Mouse (Mus musculus): Measurements from ENCODE around the gene Smad3. TPM values are rescaled to one million over a fixed set of nuclear protein-coding genes. Genes with fewer than 3 reads are reported as not detected.

Smad3 gene
- polyA plus RNA-seq, 1 experiment: 6.3 TPM

DNA sequence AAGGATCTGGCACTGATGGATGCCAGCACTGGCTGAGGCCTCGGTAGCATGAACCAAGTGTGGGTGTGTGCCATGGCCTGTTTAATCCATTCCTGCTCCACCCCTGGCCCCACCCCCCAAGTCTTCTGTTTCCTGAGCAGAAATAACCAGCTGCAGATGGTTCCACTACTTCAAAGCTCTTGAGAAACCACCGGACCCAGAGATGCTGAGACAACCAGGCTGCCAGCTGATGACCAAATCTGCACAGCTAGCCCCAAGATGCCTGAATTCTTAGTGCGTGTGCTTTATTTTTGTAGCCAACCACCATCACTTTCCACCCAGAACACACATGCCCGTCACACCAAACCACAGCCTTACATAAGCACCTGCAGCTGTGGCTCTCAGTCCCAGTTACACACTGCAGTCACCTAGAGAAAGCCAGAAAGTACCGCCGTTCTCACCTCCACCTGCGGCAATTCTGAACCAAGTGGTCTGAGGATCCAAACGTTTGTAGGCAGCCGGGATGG is 20.3 kb downstream of the Smad3 start:
- Histone ChIP-seq H3K4me3 (ENCODE audit: insufficient read depth, poor library complexity, severe bottlenecking) (no peak overlapping the region), H3K79me3 (ENCODE audit: low read depth) (peaks cover 2% of the 10 kb centered on the region), H3K79me2 (ENCODE audit: control insufficient read depth, insufficient read depth) (peaks cover 38% of the 10 kb centered on the region), H3K27me3 (ENCODE audit: control insufficient read depth, insufficient read depth, insufficient read length) (no peaks in the 10 kb centered on the region), H3K36me3 (ENCODE audit: control insufficient read depth, insufficient read depth) (peaks cover 9% of the 10 kb centered on the region), H3ac (ENCODE audit: control insufficient read depth, insufficient read length, low read depth) (no peak overlapping the region)
- TF ChIP-seq USF1 (IDR thresholded peaks at IDR 0.05; ENCODE audit: low read depth) (no peak), MYOD1 (IDR thresholded peaks at IDR 0.05; ENCODE audit: control insufficient read depth, insufficient read length, low read depth) (peak; percentile 54)

- Histone ChIP-seq H3K79me2 (ENCODE audit: control insufficient read depth, insufficient read depth) (peaks cover 24% of the 10 kb centered on the region), H3K79me3 (ENCODE audit: low read depth) (peaks cover 2% of the 10 kb centered on the region), H3K27me3 (ENCODE audit: control insufficient read depth, insufficient read depth, insufficient read length) (no peaks in the 10 kb centered on the region), H3K36me3 (ENCODE audit: control insufficient read depth, insufficient read depth) (peaks cover 5% of the 10 kb centered on the region), H3K4me3 (ENCODE audit: insufficient read depth, poor library complexity, severe bottlenecking) (no peak overlapping the region), H3ac (ENCODE audit: control insufficient read depth, insufficient read length, low read depth) (no peak overlapping the region)
- TF ChIP-seq MYOD1 (IDR thresholded peaks at IDR 0.05; ENCODE audit: control insufficient read depth, insufficient read length, low read depth) (no peak), USF1 (IDR thresholded peaks at IDR 0.05; ENCODE audit: low read depth) (no peak)
Measured at GRCm38 (mm10) chr9:63734261-63734660, 23.5 kb downstream of the Smad3 start.

DNA sequence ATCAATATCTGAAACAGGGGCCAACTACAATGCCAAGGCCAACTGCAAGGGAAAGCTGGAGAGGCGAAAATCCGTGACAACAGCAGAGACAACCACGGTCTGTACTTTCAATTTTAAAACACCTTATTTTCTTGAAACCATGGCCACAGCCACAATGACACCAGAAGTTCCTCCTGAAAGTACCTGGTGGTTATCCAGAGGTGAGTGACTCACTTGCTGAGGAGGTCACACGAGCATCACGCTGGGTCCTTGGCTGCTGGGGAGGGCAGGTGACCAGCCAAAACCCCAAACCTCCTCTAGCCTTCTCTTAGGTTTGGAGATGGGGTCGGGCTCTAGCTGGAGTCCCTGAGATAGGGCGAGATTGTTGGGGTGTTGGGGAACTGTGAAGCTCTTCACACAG is 25.1 kb downstream of the Smad3 start:
- no peaks in the 10 kb centered on the region for H3K36me3 ChIP-seq (ENCODE audit: control insufficient read depth, insufficient read depth)
- peaks cover 2% of the 10 kb centered on the region for H3K79me3 ChIP-seq (ENCODE audit: low read depth)
- no peaks in the 10 kb centered on the region for H3K27me3 ChIP-seq (ENCODE audit: control insufficient read depth, insufficient read depth, insufficient read length)
- no peak for TF ChIP-seq MYOG (IDR thresholded peaks at IDR 0.05; ENCODE audit: control insufficient read depth, extremely low read depth, insufficient read length)
- no peak for TF ChIP-seq CTCF (IDR thresholded peaks at IDR 0.05; ENCODE audit: control insufficient read depth, insufficient read depth, insufficient read length)
- no peak for TF ChIP-seq USF1 (IDR thresholded peaks at IDR 0.05; ENCODE audit: low read depth)
- no peak for TF ChIP-seq CEBPB (IDR thresholded peaks at IDR 0.05; ENCODE audit: low read depth)
- no peak for TF ChIP-seq MYOD1 (IDR thresholded peaks at IDR 0.05; ENCODE audit: control insufficient read depth, insufficient read length, low read depth)
- TF ChIP-seq MAX (IDR thresholded peaks at IDR 0.05): no peak
- no peak for TF ChIP-seq FOSL1 (IDR thresholded peaks at IDR 0.05; ENCODE audit: insufficient read depth, low read length, poor library complexity, severe bottlenecking)
- H3ac ChIP-seq (ENCODE audit: control insufficient read depth, insufficient read length, low read depth): no peak overlapping the region
- H3K79me2 ChIP-seq (ENCODE audit: control insufficient read depth, insufficient read depth): peaks cover 20% of the 10 kb centered on the region
- H3K4me3 ChIP-seq (ENCODE audit: insufficient read depth, poor library complexity, severe bottlenecking): no peak overlapping the region

GRCm38 (mm10) chr9:63731114-63731828 is 26.5 kb downstream of the Smad3 start:
- H3K27me3 ChIP-seq (ENCODE audit: control insufficient read depth, insufficient read depth, insufficient read length): no peaks in the 10 kb centered on the region
- H3ac ChIP-seq (ENCODE audit: control insufficient read depth, insufficient read length, low read depth): no peak overlapping the region
- TF ChIP-seq MYOG (IDR thresholded peaks at IDR 0.05; ENCODE audit: control insufficient read depth, extremely low read depth, insufficient read length) (no peak), CTCF (IDR thresholded peaks at IDR 0.05; ENCODE audit: control insufficient read depth, insufficient read depth, insufficient read length) (no peak), CEBPB (IDR thresholded peaks at IDR 0.05; ENCODE audit: low read depth) (no peak), FOSL1 (IDR thresholded peaks at IDR 0.05; ENCODE audit: insufficient read depth, low read length, poor library complexity, severe bottlenecking) (no peak), MAX (IDR thresholded peaks at IDR 0.05) (no peak), USF1 (IDR thresholded peaks at IDR 0.05; ENCODE audit: low read depth) (no peak), MYOD1 (IDR thresholded peaks at IDR 0.05; ENCODE audit: control insufficient read depth, insufficient read length, low read depth) (no peak)
- H3K79me2 ChIP-seq (ENCODE audit: control insufficient read depth, insufficient read depth): peaks cover 14% of the 10 kb centered on the region
- H3K36me3 ChIP-seq (ENCODE audit: control insufficient read depth, insufficient read depth): no peaks in the 10 kb centered on the region
- peaks cover 2% of the 10 kb centered on the region for H3K79me3 ChIP-seq (ENCODE audit: low read depth)
- H3K4me3 ChIP-seq (ENCODE audit: insufficient read depth, poor library complexity, severe bottlenecking): no peak overlapping the region

DNA sequence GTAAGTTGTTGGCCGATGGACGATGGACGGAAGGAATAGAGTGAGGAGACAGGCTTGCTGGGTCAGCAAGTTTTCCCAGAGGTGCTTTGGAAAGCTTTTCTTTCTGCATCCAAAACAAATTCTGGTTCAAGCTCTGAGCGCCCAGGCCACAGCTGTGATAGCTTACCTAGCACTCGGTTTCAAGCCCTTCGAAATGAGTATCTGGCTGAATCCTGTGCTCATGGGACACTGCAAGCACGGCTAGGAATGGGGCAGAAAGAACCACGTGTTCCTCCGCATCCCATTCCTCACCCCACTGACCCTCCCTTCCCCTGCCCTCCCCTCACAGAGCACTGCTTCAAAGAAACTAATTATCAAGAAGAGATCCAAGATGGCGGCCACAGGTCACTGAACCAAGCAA is 28.8 kb downstream of the Smad3 start:
- no peak overlapping the region for H3K4me3 ChIP-seq (ENCODE audit: insufficient read depth, poor library complexity, severe bottlenecking)
- H3K79me2 ChIP-seq (ENCODE audit: control insufficient read depth, insufficient read depth): peaks cover 18% of the 10 kb centered on the region
- peaks cover 2% of the 10 kb centered on the region for H3K79me3 ChIP-seq (ENCODE audit: low read depth)
- TF ChIP-seq MYOG (IDR thresholded peaks at IDR 0.05; ENCODE audit: control insufficient read depth, extremely low read depth, insufficient read length): no peak
- TF ChIP-seq MAX (IDR thresholded peaks at IDR 0.05): no peak
- TF ChIP-seq MYOD1 (IDR thresholded peaks at IDR 0.05; ENCODE audit: control insufficient read depth, insufficient read length, low read depth): no peak
- no peak for TF ChIP-seq CTCF (IDR thresholded peaks at IDR 0.05; ENCODE audit: control insufficient read depth, insufficient read depth, insufficient read length)
- no peak for TF ChIP-seq CEBPB (IDR thresholded peaks at IDR 0.05; ENCODE audit: low read depth)
- TF ChIP-seq FOSL1 (IDR thresholded peaks at IDR 0.05; ENCODE audit: insufficient read depth, low read length, poor library complexity, severe bottlenecking): no peak
- no peak for TF ChIP-seq USF1 (IDR thresholded peaks at IDR 0.05; ENCODE audit: low read depth)
- H3ac ChIP-seq (ENCODE audit: control insufficient read depth, insufficient read length, low read depth): no peak overlapping the region
- no peaks in the 10 kb centered on the region for H3K36me3 ChIP-seq (ENCODE audit: control insufficient read depth, insufficient read depth)
- H3K27me3 ChIP-seq (ENCODE audit: control insufficient read depth, insufficient read depth, insufficient read length): no peaks in the 10 kb centered on the region

GRCm38 (mm10) chr9:63727070-63727469 is 30.7 kb downstream of the Smad3 start:
- Histone ChIP-seq H3K36me3 (ENCODE audit: control insufficient read depth, insufficient read depth) (no peaks in the 10 kb centered on the region), H3ac (ENCODE audit: control insufficient read depth, insufficient read length, low read depth) (no peak overlapping the region), H3K79me2 (ENCODE audit: control insufficient read depth, insufficient read depth) (peaks cover 26% of the 10 kb centered on the region), H3K4me3 (ENCODE audit: insufficient read depth, poor library complexity, severe bottlenecking) (no peak overlapping the region), H3K27me3 (ENCODE audit: control insufficient read depth, insufficient read depth, insufficient read length) (no peaks in the 10 kb centered on the region), H3K79me3 (ENCODE audit: low read depth) (peaks cover 2% of the 10 kb centered on the region)
- no peak for TF ChIP-seq MYOD1 (IDR thresholded peaks at IDR 0.05; ENCODE audit: control insufficient read depth, insufficient read length, low read depth)
- TF ChIP-seq MYOG (IDR thresholded peaks at IDR 0.05; ENCODE audit: control insufficient read depth, extremely low read depth, insufficient read length): no peak
- TF ChIP-seq MAX (IDR thresholded peaks at IDR 0.05): no peak
- no peak for TF ChIP-seq CTCF (IDR thresholded peaks at IDR 0.05; ENCODE audit: control insufficient read depth, insufficient read depth, insufficient read length)
- TF ChIP-seq CEBPB (IDR thresholded peaks at IDR 0.05; ENCODE audit: low read depth): no peak
- TF ChIP-seq USF1 (IDR thresholded peaks at IDR 0.05; ENCODE audit: low read depth): no peak
- TF ChIP-seq FOSL1 (IDR thresholded peaks at IDR 0.05; ENCODE audit: insufficient read depth, low read length, poor library complexity, severe bottlenecking): no peak
